Mouse (Mus musculus) stomach, embryonic 16.5 days (tissue): ENCODE data around the gene Timm10. TPM values are rescaled to one million over a fixed set of nuclear protein-coding genes. Genes with fewer than 3 reads are reported as not detected.

ENCODE experiments used
- ATAC-seq: fragments of 200-750 bp; cut with Nextera tagmentation; 2 replicates; pipeline ENCODE4 v1.8.0; 2017; ENCODE audit warnings: moderate number of reproducible peaks, moderate TSS enrichment; ENCODE audit not compliant: insufficient read depth, low FRiP score
- H3K27ac ChIP-seq: fragments of 300-500 bp; sonication (generic); 2 replicates; pipeline ENCODE4 v1.5.1; 2014; ENCODE audit warnings: low read length
- H3K27me3 ChIP-seq: fragments of 300-500 bp; sonication (generic); 2 replicates; pipeline ENCODE4 v1.6.1; 2014; ENCODE audit warnings: low read length, control low read depth, mixed read lengths; ENCODE audit not compliant: control insufficient read depth, insufficient read depth
- H3K36me3 ChIP-seq: fragments of 300-500 bp; sonication (generic); 2 replicates; pipeline ENCODE4 v1.6.1; 2014; ENCODE audit warnings: low read length; ENCODE audit not compliant: control insufficient read depth, insufficient read depth
- H3K4me1 ChIP-seq: fragments of 300-500 bp; sonication (generic); 2 replicates; pipeline ENCODE4 v1.6.1; 2014; ENCODE audit warnings: low read length, control low read depth, mixed read lengths; ENCODE audit not compliant: control insufficient read depth, insufficient read depth
- H3K4me2 ChIP-seq: fragments of 300-500 bp; sonication (generic); 2 replicates; pipeline ENCODE4 v1.6.1; 2014; ENCODE audit warnings: low read depth, low read length, mixed read lengths
- H3K4me3 ChIP-seq: fragments of 300-500 bp; sonication (generic); replicated peaks from 2 replicates; pipeline ENCODE4 v1.5.1; 2014; ENCODE audit warnings: mild to moderate bottlenecking, low read length
- H3K9ac ChIP-seq: fragments of 300-500 bp; sonication (generic); 2 replicates; pipeline ENCODE4 v1.6.1; 2014; ENCODE audit warnings: low read length
- H3K9me3 ChIP-seq: fragments of 300-500 bp; sonication (generic); replicated peaks from 2 replicates; pipeline ENCODE4 v1.6.1; 2016; ENCODE audit warnings: low read length, control low read depth; ENCODE audit not compliant: control insufficient read depth
- WGBS: fragments of 180-500 bp; shearing (Covaris S2); extraction: QIAGEN DNeasy Blood & Tissue Kit; methylation state at CpG from one replicate; pipeline ENCODE4 v1.1.7; 2014; 5-methylcytosine and 5-hydroxymethylcytosine counted together
- polyA plus RNA-seq: library from polyadenylated mRNA; unstranded; fragments of >200 nt; fragmentation: Nextera tagmentation; extraction: Ambion mirVana; gene quantifications from 2 replicates; pipeline ENCODE4 v1.2.1, GENCODE M21; 2015

Timm10 gene
- polyA plus RNA-seq, 1 experiment from 2014 or later = 45.6 TPM

GRCm38 (mm10) chr2:84810526-84810885, 16.3 kb upstream of the Timm10 start:
- Histone ChIP-seq H3K4me1 (peaks cover 3% of the 10 kb centered on the region; the same call in 1 of the 2 replicates), H3K4me2 (peak overlapping the region; percentile 64), H3K9ac (no peak overlapping the region), H3K27me3 (no peaks in the 10 kb centered on the region), H3K27ac (no peak overlapping the region), H3K36me3 (no peaks in the 10 kb centered on the region), H3K4me3 (peak overlapping the region; percentile 34; the same call in 1 of the 2 replicates), H3K9me3 (no peaks in the 10 kb centered on the region)
- 74% methylated on average over 6 of the region's 6 CpGs for whole genome bisulfite sequencing
- ATAC-seq = 0 out of 2 replicates have a peak, but pooled peaks have one; percentile 2

DNA sequence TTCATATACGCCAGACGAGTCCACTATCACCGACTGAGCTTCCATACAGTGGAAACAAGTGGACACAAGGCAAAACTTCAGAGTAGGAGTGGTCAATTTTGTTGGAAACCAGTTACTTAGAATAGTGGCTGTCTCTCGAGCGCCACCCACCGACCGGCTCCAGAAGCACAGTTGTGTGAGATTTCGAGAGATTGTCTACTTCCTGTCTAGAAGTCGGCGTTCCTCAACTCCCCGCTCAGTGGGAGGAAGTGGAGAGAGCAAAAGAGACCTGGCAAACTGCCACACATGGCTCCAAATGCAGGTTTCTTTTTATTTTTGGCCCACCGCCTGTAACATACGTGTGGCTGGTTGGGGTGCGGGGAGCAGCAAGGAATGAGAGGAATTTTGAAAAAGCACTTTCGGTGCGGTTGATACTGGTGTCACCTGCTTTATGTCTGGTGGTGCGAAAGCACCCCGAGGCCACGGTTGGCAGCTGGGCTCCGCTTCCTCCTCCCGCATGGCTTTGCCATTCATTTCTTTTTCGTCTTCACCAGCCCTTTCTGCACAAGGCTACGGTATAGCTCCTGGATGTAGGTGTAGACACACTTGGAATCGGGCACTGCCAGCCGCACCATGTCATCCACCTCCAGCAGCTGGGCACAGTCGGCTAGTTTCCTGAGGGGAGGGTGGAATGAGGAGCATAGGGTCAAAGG, 15.8 kb upstream of the Timm10 start:
- WGBS = 24% methylated on average over 26 of the region's 26 CpGs
- no peaks in the 10 kb centered on the region for H3K27me3 ChIP-seq
- H3K4me1 ChIP-seq = peaks cover 3% of the 10 kb centered on the region; the same call in 1 of the 2 replicates
- peak overlapping the region; percentile 64 for H3K4me2 ChIP-seq
- peak; percentile 54; the same call in 1 of the 2 replicates for ATAC-seq
- peak overlapping the region; percentile 34 for H3K4me3 ChIP-seq
- H3K9ac ChIP-seq = peak overlapping the region; percentile 49; the same call in 1 of the 2 replicates
- H3K27ac ChIP-seq = peak overlapping the region; percentile 25; the same call in 1 of the 2 replicates
- no peaks in the 10 kb centered on the region for H3K9me3 ChIP-seq
- H3K36me3 ChIP-seq = no peaks in the 10 kb centered on the region

DNA sequence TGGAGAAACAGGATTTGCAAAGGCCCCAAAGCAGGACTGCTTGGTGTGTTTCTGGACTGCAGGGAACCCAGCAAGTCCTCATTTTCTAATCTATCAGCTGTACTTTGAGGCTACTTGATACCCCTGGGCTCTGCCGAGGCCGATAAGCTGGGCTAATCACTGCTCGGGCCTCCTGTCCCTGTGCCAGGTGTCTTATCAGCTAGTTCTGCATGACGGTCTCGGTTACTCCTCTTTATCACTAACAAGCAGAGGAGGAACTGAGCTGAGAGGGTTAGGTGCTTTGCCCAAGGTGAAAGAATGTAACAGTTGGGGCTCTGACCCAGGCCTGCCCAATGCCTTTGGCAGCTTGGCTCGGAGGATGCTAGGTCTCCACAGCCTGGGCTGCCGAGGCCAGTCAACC, 14.9 kb upstream of the Timm10 start:
- Histone ChIP-seq H3K4me2 (no peak overlapping the region), H3K27me3 (no peaks in the 10 kb centered on the region), H3K9me3 (no peaks in the 10 kb centered on the region), H3K9ac (no peak overlapping the region), H3K36me3 (no peaks in the 10 kb centered on the region), H3K4me3 (no peak overlapping the region), H3K27ac (no peak overlapping the region), H3K4me1 (peaks cover 3% of the 10 kb centered on the region; the same call in 1 of the 2 replicates)
- WGBS = 56% methylated on average over 7 of the region's 7 CpGs
- peak; percentile 75 for ATAC-seq

DNA sequence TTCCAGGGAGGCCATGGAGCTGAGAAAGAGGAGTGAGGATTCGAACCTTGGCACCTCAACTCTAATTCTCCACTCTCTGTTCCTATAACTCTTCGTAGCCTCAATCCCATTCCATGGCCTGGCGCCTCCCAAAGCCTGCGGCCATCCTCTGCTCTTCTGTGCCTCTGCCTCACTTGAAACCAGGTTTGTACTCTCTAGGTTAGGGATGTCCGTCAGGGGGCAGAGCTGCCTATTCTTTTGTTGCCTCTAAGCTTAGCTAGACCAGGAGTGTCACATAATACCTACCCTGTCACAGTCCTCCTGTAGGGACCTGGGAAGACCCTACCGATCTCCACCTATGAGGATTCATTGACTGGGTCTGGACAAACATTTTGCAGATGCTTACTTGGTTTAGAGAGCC, 14.1 kb upstream of the Timm10 start:
- H3K36me3 ChIP-seq = no peaks in the 10 kb centered on the region
- H3K27me3 ChIP-seq = no peaks in the 10 kb centered on the region
- no peak for ATAC-seq
- no peaks in the 10 kb centered on the region for H3K9me3 ChIP-seq
- peaks cover 3% of the 10 kb centered on the region; the same call in 1 of the 2 replicates for H3K4me1 ChIP-seq
- no peak overlapping the region for H3K9ac ChIP-seq
- no peak overlapping the region for H3K4me2 ChIP-seq
- H3K4me3 ChIP-seq = no peak overlapping the region
- no peak overlapping the region for H3K27ac ChIP-seq
- 78% methylated on average over 6 of the region's 6 CpGs for WGBS

GRCm38 (mm10) chr2:84819861-84820260, 6.9 kb upstream of the Timm10 start:
- no peak for ATAC-seq
- no peaks in the 10 kb centered on the region; the same call in 1 of the 2 replicates for H3K27me3 ChIP-seq
- no peak overlapping the region for H3K4me3 ChIP-seq
- no peak overlapping the region for H3K27ac ChIP-seq
- H3K9ac ChIP-seq = no peak overlapping the region
- H3K9me3 ChIP-seq = no peaks in the 10 kb centered on the region
- WGBS = 68% methylated on average over 3 of the region's 3 CpGs
- H3K4me1 ChIP-seq = no peaks in the 10 kb centered on the region
- no peaks in the 10 kb centered on the region for H3K36me3 ChIP-seq
- H3K4me2 ChIP-seq = no peak overlapping the region

DNA sequence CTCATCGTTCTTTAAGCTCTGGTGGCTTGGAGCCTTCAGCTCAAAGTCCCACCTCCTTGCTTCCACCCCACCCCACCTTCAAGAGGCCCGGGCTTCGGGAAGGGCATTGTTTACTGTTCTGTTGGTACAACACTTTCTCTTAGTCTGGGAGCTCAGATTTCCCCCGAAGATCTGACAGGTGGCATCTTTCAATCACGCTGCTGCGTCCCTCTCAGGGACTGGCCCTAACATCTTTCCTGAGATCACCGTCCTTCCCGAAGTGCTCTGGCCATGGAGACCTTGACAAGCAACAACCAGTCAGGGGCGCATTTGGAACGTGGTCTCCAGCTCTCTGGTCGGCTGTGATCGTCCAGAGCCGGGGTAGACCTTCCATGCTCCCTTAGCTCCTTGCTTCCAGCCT, 4.2 kb upstream of the Timm10 start, which contains the start of gene Smtnl1:
Gene Smtnl1 (minus strand): TSS at position 101 of the 400 bp plus-strand sequence.
- Histone ChIP-seq H3K27me3 (no peaks in the 10 kb centered on the region; the same call in 1 of the 2 replicates), H3K36me3 (no peaks in the 10 kb centered on the region), H3K4me3 (no peak within 1 kb of the TSS), H3K27ac (no peak within 1 kb of the TSS), H3K4me2 (no peak within 1 kb of the TSS), H3K9me3 (no peaks in the 10 kb centered on the region), H3K9ac (no peak within 1 kb of the TSS), H3K4me1 (0 out of 2 replicates have a peak, but pooled peaks cover 4% of the 10 kb centered on the region)
- WGBS = 40% methylated on average over 13 of the region's 13 CpGs
- no peak for ATAC-seq

GRCm38 (mm10) chr2:84823237-84823636, 3.6 kb upstream of the Timm10 start:
- Histone ChIP-seq H3K4me3 (no peak overlapping the region), H3K9me3 (no peaks in the 10 kb centered on the region), H3K9ac (no peak overlapping the region), H3K4me2 (no peak overlapping the region), H3K27ac (no peak overlapping the region), H3K27me3 (no peaks in the 10 kb centered on the region; the same call in 1 of the 2 replicates), H3K4me1 (peaks cover 6% of the 10 kb centered on the region; the same call in 1 of the 2 replicates), H3K36me3 (no peaks in the 10 kb centered on the region)
- no peak for ATAC-seq
- WGBS = 30% methylated on average over 2 of the region's 2 CpGs

GRCm38 (mm10) chr2:84827283-84827920, 605 bp downstream of the Timm10 start:
- Histone ChIP-seq H3K27me3 (no peaks in the 10 kb centered on the region; the same call in 1 of the 2 replicates), H3K9ac (peak overlapping the region; percentile 80), H3K4me3 (peak overlapping the region; percentile 67), H3K4me2 (peak overlapping the region; percentile 99), H3K36me3 (no peaks in the 10 kb centered on the region), H3K27ac (no peak overlapping the region), H3K4me1 (peaks cover 12% of the 10 kb centered on the region; the same call in 1 of the 2 replicates), H3K9me3 (no peaks in the 10 kb centered on the region)
- WGBS = under 1% methylated on average over 29 of the region's 29 CpGs
- peak; percentile 31; the same call in 1 of the 2 replicates for ATAC-seq
